Mouse (Mus musculus): ENCODE results near the gene Extl1.

DNA sequence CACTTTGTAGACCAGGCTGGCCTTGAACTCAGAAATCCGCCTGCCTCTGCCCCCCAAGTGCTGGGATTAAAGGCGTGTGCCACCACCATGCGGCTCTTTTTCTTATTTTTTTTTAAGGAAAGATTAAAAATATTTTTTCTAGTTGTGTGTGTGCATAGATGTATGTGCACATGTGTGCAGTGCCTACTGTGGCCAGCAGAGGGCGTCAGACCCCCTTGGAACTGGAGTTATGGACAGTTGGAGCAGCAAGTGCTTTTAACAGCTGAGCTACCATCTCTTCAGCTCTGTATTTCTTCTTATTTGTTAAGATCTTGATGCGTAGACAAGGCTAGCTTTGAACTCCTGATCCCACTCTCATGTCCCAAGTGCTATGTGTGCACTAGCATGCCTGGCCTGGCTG lies 25.6 kb upstream of the Extl1 start:
- no peak for TF ChIP-seq GATA1 (IDR thresholded peaks at IDR 0.05; ENCODE audit: borderline replicate concordance, low read length)
- no peak for TF ChIP-seq FLI1 (IDR thresholded peaks at IDR 0.05; ENCODE audit: low read length)

Data from megakaryocyte, embryonic 14.5 days (primary cell).